Mouse (Mus musculus) thymus, adult 18-20 months (tissue): ENCODE measurements around the gene Gm45837.

ENCODE experiments used
- DNase-seq, 2 experiments: peaks; one replicate each; pipeline ENCODE4 v3.0.0; 2022; ENCODE audit warnings: mixed read lengths in 2 of 2

The Gm45837 gene

DNA sequence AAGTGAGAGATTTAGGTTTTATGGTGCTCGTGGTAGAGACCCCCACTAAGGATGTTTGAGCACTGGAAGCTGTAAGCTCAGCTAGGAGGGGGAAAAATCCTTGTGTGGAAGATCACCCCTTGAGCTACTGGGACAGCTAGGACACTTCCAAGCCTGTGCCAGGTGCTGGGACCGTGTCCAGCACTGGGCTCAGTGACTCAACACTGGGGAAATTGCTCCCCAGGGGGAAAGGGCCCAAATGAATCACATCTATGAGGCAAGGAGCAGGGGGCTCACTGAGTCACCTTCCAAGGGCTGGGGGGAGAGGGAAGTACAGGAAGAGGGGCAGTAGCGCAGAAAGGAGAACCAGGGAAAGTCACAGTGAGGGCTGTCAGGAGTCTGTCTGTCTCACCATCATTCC is 39.2 kb downstream of the Gm45837 start:
- DNase-seq: no peak

DNA sequence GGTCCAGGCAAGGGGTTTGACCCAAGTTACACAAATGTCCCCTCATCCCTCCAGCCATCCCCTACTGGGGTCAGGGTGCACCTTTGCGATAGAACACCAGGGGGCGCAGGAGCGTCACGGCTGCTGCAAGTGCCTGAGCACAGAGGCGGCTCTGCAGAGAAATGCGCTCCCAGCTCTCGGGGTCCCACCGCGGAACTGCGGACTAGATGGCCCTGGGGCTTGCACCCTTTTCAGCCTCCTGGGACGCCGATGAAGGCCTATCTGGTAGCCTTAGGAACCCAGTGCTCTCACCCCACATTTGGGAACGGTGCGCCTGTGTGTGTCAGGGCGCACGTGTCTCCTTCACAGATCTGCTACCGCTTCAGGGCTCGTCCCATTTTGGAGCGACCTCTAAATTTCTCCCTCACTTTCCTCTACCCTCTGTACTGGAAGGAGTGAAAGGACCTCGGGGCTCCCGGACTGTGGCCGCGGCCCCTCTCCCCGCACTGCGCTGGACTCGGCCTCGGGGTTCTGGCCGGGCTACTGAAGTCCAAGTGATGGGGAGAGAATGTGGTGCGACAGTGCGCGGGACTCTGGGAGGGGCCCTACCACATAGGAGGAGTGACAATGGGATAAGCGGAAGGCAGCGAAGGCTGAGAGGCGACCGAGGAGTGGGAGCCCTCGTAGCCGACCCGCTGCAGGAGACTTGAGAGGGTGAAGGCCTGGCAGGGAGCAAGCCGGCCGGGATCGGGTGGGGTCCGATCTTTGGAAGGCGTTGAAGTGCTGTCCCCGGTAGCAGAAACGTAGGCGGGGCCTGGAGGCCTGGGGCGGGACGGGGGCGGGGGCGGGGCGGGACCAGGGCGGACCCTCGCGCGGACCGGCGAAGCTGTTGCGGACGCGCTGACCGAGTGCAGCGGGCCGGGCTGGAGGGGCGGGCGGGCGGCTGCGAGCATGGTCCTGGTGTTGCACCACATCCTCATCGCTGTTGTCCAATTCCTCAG is 40.0 kb downstream of the Gm45837 start:
- peak; percentile 62 to 64 for DNase-seq

DNA sequence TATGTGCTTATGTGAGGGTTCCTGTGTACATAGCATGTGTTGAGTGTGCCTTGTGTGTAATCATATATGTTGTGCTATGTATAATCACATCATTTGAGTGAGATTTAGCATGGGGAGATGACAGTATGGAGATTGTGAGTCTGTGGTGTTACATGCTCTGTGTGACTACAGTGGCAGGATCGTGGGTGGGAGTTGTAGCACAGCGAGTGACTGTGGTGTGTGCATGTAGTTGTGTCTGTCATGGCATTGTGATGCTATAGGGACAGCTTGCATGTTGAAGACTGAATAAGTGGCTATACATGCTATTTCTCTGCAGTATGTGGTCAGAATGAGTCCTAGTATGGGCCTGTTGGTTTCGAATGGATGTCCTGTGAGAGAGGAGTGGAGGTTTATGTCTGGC is 42.0 kb downstream of the Gm45837 start:
- DNase-seq: no peak

- no peak for DNase-seq
Measured at GRCm38 (mm10) chr7:101453296-101453695, 42.6 kb downstream of the Gm45837 start.

DNA sequence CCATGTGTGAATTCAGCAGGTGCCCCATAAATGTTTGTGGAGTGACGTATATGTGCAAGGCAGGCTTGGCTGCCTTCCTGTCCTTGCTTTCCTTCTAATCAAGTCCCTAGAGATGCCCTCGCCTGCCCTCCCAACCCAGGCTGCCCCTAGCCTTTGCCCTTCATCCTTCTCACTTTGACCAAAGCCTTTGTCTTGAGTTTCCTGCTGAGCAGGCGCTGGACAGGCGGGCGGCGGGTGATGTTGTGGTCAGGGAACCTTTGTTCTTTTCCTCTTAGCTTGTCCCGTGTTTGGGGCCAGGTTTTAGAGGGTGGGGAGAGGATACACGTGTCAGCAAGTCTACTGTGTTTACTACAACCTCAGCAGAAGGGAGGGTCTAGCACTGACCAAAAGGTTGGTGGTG is 43.0 kb downstream of the Gm45837 start:
- DNase-seq: no peak

DNA sequence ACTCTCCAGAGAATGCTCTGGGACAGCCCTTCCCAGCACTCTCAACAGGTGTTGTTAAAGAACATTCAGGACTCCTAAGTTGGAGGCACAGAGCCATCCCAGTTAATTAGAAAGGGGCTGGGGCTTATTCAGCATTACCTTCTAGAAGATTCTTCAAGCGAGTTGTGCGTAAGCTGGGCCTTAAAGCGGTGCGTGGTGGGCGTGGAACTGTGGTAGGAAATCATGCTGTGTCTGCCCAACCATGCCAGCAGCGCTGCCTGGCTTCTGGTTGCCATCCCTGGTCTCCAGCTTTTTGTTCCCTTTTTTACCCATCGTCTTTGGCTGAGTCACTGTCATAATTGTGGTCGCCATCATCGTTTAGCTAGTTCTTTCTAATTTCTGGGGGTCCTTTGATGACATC is 43.8 kb downstream of the Gm45837 start:
- DNase-seq: no peak

DNA sequence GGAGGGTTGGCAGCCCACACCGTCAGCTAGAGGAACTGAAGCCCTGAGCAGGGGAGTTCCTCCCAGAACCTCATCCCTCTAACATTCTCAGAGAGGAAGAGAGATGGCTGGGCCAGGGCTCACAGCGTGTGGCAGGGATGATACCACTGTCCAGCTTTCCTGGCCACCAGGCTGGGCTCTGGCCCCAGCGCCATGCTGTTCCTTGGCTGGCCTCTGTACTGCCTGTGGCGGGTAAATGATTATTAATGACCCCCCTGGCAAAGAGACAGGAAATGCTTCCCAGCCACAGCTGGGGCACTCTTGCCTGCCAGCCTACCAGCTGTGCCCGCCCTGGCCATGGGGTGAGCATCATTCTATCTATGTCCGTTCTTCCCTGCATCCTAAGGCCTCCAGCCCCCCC is 44.5 kb downstream of the Gm45837 start:
- DNase-seq: no peak

DNA sequence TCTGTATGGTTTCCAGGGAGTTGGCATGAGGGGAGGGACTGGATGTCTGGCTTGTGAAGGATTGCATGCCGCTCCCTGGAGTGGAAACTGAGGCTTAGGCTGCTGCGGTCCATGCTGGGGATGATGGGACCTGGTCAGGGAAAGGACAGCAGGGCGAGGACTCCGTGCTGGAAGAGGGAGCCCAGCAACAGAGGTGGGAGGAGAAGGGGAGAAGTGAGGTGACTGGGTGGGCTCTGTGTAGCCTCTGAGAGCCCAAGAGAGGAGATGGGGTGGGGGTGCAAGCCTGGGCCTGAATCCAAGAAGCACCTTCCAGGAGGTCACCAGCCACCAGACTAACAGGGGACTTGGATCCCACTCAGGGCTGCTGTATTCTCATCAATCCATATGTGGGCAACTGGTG is 45.6 kb downstream of the Gm45837 start:
- DNase-seq: no peak

DNA sequence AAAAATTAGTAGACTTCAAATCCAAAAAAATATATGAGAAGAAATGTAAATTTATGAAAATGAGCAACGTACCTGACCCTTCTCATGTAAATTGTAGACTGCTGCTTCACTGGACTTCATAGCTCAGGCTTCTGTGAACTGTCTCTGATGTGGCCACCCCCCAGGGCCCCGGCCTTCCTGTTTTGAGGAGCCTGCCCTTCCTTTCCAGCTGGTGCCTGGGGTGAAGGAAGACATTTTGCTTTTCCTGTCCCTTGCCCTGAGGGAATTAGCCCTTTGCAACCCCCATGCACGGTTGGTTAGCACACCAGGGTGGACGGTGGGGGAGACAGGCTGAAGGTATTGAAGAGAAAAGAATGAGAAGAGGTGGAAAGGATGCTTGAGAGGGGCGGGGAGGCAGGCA is 46.1 kb downstream of the Gm45837 start:
- DNase-seq: no peak

- no peak for DNase-seq
Measured at GRCm38 (mm10) chr7:101457283-101457682, 46.6 kb downstream of the Gm45837 start.

DNA sequence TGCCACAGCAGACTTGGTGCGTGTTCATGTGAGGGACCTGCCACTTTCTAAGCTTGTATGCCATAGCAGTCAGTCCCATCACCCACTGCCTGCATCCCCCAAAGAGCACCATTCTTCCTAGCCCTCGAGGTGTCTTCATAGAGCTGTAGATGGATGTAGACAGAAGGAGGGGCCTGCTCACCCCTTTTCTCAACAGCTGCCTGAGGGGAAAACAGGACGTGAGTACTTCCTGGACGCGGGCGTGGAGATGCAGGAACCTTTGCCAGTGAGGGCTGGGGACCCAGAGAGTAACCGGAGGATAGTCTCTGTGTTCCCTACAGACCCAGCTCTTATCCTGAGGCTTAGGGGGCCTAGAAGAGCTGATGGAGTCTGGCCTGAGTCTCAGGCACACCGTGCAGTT is 47.1 kb downstream of the Gm45837 start:
- no peak for DNase-seq

DNA sequence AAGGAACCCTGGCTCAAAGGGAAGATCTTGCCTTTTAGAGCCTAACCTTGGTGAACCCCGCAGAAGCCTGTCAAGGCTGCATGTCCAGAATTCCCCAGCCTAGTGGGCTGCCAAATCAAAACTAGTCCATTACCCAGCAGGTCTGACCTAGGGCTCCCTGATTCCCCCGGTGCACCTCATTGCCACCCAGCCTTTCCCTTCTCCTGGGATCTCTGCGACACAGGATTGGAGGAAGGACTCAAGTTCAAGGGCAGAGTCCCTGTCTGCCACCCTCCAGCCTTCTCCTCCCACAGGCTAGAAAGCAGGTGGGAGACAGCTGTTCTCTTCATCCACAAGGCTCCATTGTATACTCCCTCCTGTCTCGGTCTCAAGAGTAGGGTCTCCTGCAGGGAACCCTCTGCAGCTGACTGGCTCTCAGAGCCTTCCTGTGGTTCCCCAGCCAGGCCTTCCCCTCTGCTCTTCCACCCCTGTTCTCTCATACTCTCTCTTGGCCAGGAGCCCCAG is 47.6 kb downstream of the Gm45837 start:
- no peak for DNase-seq

GRCm38 (mm10) chr7:101459305-101459813 is 48.7 kb downstream of the Gm45837 start:
- no peak for DNase-seq

DNA sequence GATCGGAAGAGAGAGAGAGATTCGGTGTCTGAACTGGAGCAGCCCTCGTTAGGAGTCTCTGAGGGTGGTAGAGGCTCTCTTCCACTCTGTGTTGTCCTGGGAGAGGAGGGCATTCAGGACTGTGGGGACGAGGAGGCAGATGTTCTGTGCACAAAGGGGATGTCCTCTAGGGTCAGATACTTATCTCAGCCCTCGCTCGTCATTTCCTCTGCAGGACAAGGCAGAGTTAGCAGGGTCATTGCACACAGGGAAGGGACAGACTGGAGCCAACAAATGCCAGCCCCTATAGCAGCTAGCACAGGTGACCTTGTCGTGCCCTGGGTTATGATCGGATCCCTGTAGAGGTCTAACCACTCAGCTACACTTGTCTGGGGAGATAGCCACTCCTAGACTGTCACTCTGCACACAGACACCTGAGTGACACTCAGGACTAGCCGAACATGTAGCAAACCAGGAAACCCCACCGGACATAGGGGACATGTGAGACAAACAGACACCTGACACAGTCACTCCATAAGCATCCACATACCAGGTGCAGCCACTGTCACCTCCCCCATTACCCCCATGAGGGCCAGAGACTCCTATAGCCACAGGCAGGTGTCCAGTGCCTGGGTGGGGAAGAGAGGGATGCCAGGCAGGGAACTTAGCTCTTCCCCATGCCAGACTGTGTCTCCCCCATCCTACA is 49.4 kb downstream of the Gm45837 start:
- DNase-seq: no peak

GRCm38 (mm10) chr7:101460608-101460957 is 49.9 kb downstream of the Gm45837 start:
- no peak for DNase-seq

- DNase-seq: no peak
Measured at GRCm38 (mm10) chr7:101461571-101461970, 50.9 kb downstream of the Gm45837 start.

DNA sequence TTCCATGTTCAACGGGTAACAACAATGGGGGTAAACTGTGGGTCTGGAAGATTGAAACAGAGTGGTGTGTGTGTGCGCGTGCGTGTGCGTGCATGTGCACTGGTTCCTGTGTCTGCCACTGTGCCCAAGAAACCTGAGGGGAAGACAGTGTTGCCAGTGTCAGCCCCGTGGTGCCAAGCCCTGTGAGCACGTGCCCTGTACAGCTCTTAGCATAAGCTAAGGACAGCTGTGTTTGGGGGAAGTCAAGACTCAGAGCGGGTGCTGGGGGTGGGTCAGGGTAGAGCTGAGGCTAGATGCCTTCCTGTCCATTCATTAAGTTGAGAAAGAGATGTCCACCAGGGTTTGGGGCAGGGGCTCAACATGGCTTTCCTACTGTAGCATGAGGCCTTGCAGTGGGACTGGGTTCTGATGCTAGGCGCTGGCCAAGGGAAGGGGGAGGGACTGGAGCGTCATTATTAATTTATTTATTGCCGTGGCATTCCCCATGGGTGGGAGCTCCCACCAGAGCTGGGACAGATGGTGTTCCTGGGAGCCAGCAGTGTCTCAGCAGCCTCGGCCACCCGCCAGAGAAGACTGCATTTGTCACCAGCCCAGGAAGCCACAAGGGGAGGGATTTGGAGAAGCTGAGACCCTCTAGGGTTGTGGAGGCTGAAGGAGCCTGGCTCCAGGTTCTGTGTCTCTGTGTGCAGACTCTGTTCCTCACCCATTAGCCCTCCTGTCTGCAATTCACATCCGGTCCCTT is 51.8 kb downstream of the Gm45837 start:
- DNase-seq: no peak

DNA sequence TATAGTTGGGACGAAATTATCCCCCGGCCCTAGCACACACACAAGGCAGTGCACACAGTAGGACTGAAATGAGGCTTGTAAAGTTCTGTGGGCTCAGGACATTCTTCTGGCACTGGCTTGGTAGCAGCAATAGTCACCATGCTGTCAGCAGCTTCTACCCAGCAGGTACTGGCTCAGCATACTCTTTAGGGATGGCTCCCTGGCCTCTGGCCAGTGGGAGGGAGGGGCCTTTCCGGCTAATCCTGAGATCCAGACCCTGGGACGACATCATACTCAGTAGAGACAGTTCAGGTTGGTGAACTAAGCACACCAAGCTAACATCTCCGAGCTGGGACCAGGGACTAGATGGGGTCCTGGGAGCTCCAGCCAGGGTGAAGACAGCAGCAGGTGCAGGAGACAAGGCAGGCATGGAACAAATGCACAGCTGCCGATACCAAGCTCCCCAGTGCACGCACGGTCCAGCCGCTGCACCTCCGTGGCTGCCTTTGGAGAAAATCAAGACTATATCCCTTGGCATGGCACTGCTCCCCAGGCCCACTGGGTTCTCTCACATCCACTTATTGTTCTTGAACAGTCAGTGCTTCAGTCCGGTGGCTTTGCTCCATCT is 53.1 kb downstream of the Gm45837 start:
- no peak for DNase-seq

- no peak for DNase-seq
Measured at GRCm38 (mm10) chr7:101464927-101465326, 54.2 kb downstream of the Gm45837 start.

DNA sequence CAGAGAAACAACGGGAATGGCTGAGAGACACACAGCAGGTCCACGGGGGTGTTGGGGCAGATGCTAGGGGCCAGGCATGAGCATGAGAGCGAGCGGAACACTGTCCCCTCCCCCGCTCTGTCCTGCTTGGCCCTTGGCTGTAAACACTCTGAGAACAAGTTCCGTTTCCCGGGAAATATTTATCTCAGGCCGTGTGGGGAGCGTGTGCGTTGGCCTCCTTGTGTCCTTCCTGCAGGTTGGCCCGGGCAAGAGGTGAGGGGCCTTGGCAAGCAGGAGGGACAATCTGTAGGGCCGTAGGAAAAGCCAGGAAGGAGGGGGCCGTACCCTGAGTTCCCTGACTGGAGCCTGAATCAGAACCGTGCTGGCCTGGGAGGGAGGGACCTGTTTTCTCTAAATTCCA is 54.7 kb downstream of the Gm45837 start:
- no peak for DNase-seq

- DNase-seq: peak in 1 of 2 experiments; percentile 22
Measured at GRCm38 (mm10) chr7:101465850-101466580, 55.3 kb downstream of the Gm45837 start.

- no peak for DNase-seq
Measured at GRCm38 (mm10) chr7:101466581-101467081, 55.9 kb downstream of the Gm45837 start.
